Mouse (Mus musculus) liver, postnatal 0 days (tissue): ENCODE results near the gene Kcnc1.

Source experiments
- CTCF ChIP-seq: sonication (generic); IDR thresholded peaks from 2 replicates; pipeline ENCODE4 v1.5.1; 2016; ENCODE audit warnings: antibody characterized with exemption, low read depth
- EP300 ChIP-seq: IDR thresholded peaks from 2 replicates; pipeline ENCODE4 v1.6.1; 2016; ENCODE audit warnings: antibody characterized with exemption, low read depth, mild to moderate bottlenecking

GRCm38 (mm10) chr7:46421535-46421934 lies 25.2 kb downstream of the Kcnc1 start:
- TF ChIP-seq EP300 = no peak
- TF ChIP-seq CTCF = no peak
